Mouse (Mus musculus) heart, postnatal 10 days (tissue): ENCODE measurements at regions not wholly inside any gene's neighbourhood (a gene's known extent, or its start where the extent isn't known, plus 50 kb on each side); places are given as distances from the start of the nearest gene placed in this dataset.

ENCODE experiments used
- DNase-seq, 2 experiments: peaks; one replicate each; pipeline ENCODE4 v3.0.0; 2021
- intact Hi-C: fragments of 180-260 bp; cut with DNase I; formaldehyde crosslinking; loops from one replicate; pipeline ENCODE4 v1.15.1; 2025

GRCm38 (mm10) chr11:89153466-89154406 lies 80.1 kb downstream of the Gm525 start:
- intact Hi-C loops = no loop called here
- DNase-seq = no peak

GRCm38 (mm10) chr11:89147990-89148389 lies 74.3 kb downstream of the Gm525 start:
- no peak for DNase-seq
- intact Hi-C loops = no loop called here

- intact Hi-C loops = no loop called here
- DNase-seq = no peak
Observed at GRCm38 (mm10) chr11:89145281-89145945, 71.8 kb downstream of the Gm525 start.

DNA sequence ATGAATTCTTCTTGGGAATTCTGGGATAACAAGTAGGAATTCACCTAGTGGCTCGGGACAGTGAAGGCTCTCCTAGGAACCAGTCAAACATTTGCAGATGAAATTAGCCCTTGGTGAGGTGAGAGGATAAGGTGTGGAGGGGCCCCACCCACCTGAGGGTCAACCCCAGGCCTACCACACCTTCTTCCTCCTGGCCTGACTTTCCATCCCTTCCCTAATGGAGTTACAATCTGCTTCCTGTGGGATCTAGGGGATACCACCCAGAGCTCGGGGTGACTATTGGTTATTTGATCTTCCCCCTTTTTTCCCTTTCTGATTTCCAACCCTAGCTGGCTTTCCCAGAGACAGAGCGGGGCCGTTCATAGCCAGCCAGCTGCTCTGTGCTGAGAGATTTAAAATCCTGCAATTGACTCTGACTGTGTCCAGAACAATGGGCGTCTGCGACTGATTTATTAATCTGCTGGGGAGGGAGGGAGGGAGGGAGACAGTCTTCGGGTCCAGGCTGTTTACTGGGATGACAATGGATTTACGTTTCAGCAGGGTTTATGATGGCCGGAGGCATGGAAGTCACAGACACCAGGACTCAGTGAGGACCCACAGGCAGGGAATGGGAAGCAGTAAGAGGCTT lies 69.0 kb downstream of the Gm525 start:
- intact Hi-C loops = no loop called here
- DNase-seq = no peak
